Mouse (Mus musculus) urinary bladder, postnatal 36 days (tissue): Measurements from ENCODE around the gene Zfp868.
"Not testable (repeated sequence)": the region's sequence is repeated elsewhere in the genome, so short reads cannot be mapped to it uniquely, and the experiment has no call there.

Source experiments
- DNase-seq, 2 experiments: peaks; one replicate each; pipeline ENCODE4 v3.0.0; 2022; ENCODE audit warnings: low spot score in 2 of 2, mixed read lengths in 1 of 2

Zfp868 gene

GRCm38 (mm10) chr8:69625095-69625789 lies at the start of gene Zfp868:
TSS of gene Zfp868 (minus strand) at chr8:69625548.
- DNase-seq = peak; percentile 98 to 99

GRCm38 (mm10) chr8:69665051-69665450 lies 39.7 kb upstream of the Zfp868 start:
- DNase-seq = not testable (repeated sequence)

DNA sequence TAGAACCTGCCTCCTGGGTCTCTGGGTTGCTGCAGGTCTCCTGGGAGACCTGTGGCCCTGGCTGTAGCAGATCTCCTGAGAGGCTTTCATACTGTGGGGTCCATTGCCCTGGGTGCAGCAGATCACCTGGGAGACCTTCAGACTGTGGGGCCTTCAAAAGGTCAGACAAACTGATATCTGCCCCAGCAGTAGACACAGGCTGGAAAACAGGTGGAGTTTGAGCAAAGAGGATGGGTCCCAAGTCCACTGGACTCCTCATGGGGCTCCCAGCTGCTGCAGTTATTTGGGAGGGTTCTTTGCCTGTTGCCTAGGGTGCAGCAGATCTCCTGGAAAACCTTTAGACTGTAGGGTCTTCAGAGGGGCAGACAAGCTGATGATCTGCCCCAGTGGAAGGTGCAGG lies 35.9 kb upstream of the Zfp868 start:
- no peak for DNase-seq

- DNase-seq = peak; percentile 86 to 93
Measured at GRCm38 (mm10) chr8:69654358-69654981, 29.1 kb upstream of the Zfp868 start, which contains the start of gene Zfp964. TSS of gene Zfp964 (plus strand) at chr8:69654479.

GRCm38 (mm10) chr8:69653808-69654357 lies 28.5 kb upstream of the Zfp868 start:
- no peak for DNase-seq

GRCm38 (mm10) chr8:69618078-69618477 lies 7.3 kb downstream of the Zfp868 start:
- DNase-seq = no peak

- no peak for DNase-seq
Measured at GRCm38 (mm10) chr8:69614687-69615086, 10.7 kb downstream of the Zfp868 start.

DNA sequence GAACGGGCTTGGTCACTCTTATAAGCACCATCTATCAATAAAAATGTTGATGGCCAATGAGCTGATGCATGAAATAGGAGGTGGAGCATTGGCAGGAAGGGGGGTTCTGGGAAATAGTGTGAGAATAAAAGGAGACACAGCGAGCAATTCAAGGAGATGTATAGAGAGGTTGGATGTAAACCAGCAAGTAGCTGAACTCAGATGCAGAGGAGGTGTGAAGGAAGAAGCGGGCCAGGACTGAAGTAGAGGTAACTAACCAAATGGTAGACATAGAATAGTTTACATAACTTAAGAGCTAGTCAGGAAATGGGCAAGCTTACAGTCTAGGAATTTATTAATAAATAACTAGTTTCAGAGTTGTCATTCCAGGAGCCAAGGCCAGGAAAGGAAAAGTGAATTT lies 27.8 kb downstream of the Zfp868 start:
- not testable (repeated sequence) for DNase-seq

DNA sequence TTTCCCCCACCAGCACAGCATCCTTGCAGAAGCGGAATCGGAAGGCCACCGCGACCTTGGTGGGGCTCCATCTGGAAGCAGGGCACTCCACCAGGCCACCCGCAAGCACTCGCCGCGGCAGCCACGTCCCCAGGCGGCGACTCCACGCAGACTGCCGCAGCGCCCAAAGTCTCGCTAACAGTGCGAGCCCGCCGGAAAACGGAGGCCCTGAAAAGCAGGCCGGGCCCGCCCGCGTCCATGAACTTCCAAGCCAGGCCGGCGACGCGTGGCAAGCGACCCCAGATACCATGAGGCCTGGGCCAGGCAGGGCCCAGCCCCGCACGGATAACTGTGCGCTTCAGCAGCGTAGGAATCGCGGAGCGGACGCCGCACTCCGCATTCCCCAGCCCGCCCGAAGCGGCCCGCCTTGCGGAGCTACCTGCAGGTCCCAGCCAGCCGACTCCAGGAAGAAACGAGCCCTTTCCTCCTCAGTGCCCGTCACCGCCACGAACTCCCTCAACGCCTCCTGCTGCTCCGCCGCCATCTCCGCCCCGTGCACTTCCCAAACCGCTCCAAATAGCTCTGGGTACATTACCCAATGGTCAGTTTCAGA lies 40.6 kb downstream of the Zfp868 start:
- peak; percentile 32 to 41 for DNase-seq

DNA sequence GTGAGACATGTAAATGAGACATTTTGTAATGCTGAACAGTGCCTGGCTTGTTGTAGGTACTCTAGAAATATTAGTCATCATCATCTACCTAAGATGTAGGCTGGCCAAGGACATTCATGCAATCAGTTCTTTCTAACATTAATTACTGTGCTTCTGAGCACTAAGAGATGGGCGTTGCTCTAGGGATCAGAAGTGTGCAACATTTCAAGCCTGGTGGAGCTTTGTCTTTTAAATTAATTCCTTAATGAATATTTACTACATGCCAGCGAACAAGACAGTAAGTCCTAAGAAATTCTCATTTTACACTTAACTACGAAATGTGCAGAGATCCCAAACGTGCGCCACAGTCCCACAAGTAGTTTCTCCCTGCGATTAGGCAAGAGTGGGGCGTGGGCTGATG lies 41.1 kb downstream of the Zfp868 start:
- not testable (repeated sequence) for DNase-seq
